Mouse (Mus musculus) lung, embryonic 16.5 days (tissue): ENCODE measurements around the gene Sigirr. TPM values are rescaled to one million over a fixed set of nuclear protein-coding genes. Genes with fewer than 3 reads are reported as not detected.
A peak's percentile ranks its signal among the peaks of the same experiment; 100 is the strongest.

Experiments used
- ATAC-seq: fragments of 200-750 bp; cut with Nextera tagmentation; 2 replicates; pipeline ENCODE4 v1.8.0; 2017; ENCODE audit warnings: low read depth, mild to moderate bottlenecking, moderate library complexity
- H3K27ac ChIP-seq: fragments of 300-500 bp; sonication (generic); 2 replicates; pipeline ENCODE4 v1.5.1; 2014; ENCODE audit warnings: mild to moderate bottlenecking, control low read depth, low read length
- H3K27me3 ChIP-seq: fragments of 300-500 bp; sonication (generic); 2 replicates; pipeline ENCODE4 v1.6.1; 2014; ENCODE audit warnings: low read depth, low read length, mixed read lengths; ENCODE audit not compliant: control insufficient read depth, insufficient read depth
- H3K36me3 ChIP-seq: fragments of 300-500 bp; sonication (generic); 2 replicates; pipeline ENCODE4 v1.6.1; 2014; ENCODE audit warnings: low read length; ENCODE audit not compliant: control insufficient read depth, insufficient read depth
- H3K4me1 ChIP-seq: fragments of 300-500 bp; sonication (generic); replicated peaks from 2 replicates; pipeline ENCODE4 v1.6.1; 2014; ENCODE audit warnings: low read length, mixed read lengths; ENCODE audit not compliant: control insufficient read depth, insufficient read depth
- H3K4me2 ChIP-seq: fragments of 300-500 bp; sonication (generic); 2 replicates; pipeline ENCODE4 v1.6.1; 2014; ENCODE audit warnings: low read depth, low read length, control low read depth
- H3K4me3 ChIP-seq: fragments of 300-500 bp; sonication (generic); 2 replicates; pipeline ENCODE4 v1.5.1; 2014; ENCODE audit warnings: mild to moderate bottlenecking, low read length, control low read depth
- H3K9ac ChIP-seq: fragments of 300-500 bp; sonication (generic); 2 replicates; pipeline ENCODE4 v1.6.1; 2014; ENCODE audit warnings: low read length, control low read depth
- H3K9me3 ChIP-seq: fragments of 300-500 bp; sonication (generic); 2 replicates; pipeline ENCODE4 v1.6.1; 2016; ENCODE audit warnings: low read length; ENCODE audit not compliant: control insufficient read depth
- WGBS: fragments of 180-500 bp; shearing (Covaris S2); extraction: QIAGEN DNeasy Blood & Tissue Kit; methylation state at CpG from one replicate; pipeline ENCODE4 v1.1.7; 2014; 5-methylcytosine and 5-hydroxymethylcytosine counted together
- polyA plus RNA-seq: library from polyadenylated mRNA; unstranded; fragments of >200 nt; fragmentation: Nextera tagmentation; extraction: Ambion mirVana; gene quantifications from 2 replicates; pipeline ENCODE4 v1.2.1, GENCODE M21; 2015

The Sigirr gene
- polyA plus RNA-seq, 1 experiment from 2014 or later, result 17.7 TPM

DNA sequence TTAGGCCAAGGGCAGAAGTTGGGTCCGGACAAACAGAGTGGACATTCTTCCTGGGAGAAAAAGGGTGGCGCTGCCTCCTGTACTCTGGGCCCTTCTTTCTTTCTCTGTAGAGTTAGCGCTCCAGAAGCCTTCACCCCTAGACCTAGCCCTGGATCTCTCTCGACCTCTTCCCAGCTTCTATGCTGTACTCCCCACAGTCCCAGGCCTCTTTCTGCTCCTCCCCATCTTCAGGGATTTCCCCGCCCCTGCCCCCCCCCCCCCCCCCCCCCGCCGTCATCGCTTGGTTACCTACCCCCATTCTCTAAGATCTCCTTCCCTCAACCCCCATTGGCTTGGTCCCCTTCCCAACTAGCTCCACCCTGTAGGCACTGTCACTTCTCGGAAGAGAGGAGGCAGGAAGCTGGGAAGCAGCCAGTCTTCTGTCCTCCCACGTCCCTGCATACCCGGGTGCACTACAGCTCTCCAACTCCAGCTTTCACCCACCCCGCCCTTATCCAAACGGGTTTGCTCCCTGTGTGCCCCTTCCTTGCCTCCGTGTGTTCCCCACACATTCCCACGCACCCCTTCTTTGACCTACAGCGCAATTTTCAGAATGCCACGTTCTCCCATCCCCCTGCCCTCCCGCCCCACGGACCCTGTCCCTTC, 52.7 kb downstream of the Sigirr start:
- H3K4me3 ChIP-seq, result peak overlapping the region; percentile 35
- no peaks in the 10 kb centered on the region for H3K36me3 ChIP-seq
- peak overlapping the region; percentile 53 for H3K9ac ChIP-seq
- no peaks in the 10 kb centered on the region for H3K9me3 ChIP-seq
- H3K4me2 ChIP-seq, result peak overlapping the region; percentile 71
- H3K27ac ChIP-seq, result peak overlapping the region; percentile 95
- H3K4me1 ChIP-seq, result peaks cover 12% of the 10 kb centered on the region
- peak; percentile 96 for ATAC-seq
- 6% methylated on average over 15 of the region's 19 CpGs for WGBS
- no peaks in the 10 kb centered on the region for H3K27me3 ChIP-seq

DNA sequence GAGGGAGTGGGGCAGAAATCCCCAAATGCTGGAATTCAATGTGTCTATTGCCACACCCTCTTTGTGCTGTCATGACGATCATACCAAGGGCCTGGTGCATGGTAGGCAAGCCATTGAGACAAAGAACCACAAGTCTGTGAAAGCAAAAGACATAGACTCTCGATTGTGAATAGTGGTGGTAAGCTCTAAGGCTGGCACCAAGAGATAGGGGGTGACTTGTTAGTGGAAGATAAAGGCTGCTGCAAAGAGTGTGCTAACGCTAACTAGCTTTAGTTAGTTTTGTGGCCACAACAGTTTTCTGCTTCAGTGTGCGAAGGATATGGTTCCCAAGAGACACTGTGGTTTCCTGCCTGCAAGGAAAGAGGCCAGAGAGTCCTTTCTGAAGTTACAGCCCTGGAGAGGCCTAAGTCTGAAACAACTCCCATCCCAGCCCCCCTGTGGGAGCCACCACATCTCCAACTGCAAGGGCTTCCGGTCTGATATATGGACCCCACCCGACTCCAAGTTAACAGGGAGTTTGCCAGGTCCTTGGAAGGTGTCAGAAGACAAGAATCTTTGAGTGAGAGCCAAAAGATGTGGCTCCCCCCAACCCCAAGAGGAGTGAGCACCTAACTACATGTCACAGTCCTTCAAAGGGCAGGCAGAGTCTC, 53.3 kb downstream of the Sigirr start:
- Histone ChIP-seq H3K27ac (peak overlapping the region; percentile 95), H3K9me3 (no peaks in the 10 kb centered on the region), H3K9ac (peak overlapping the region; percentile 50; the same call in 1 of the 2 replicates), H3K36me3 (no peaks in the 10 kb centered on the region), H3K27me3 (no peaks in the 10 kb centered on the region), H3K4me3 (peak overlapping the region; percentile 10; the same call in 1 of the 2 replicates), H3K4me1 (peaks cover 12% of the 10 kb centered on the region), H3K4me2 (peak overlapping the region; percentile 71)
- no peak for ATAC-seq
- 61% methylated on average over 6 of the region's 6 CpGs for WGBS

DNA sequence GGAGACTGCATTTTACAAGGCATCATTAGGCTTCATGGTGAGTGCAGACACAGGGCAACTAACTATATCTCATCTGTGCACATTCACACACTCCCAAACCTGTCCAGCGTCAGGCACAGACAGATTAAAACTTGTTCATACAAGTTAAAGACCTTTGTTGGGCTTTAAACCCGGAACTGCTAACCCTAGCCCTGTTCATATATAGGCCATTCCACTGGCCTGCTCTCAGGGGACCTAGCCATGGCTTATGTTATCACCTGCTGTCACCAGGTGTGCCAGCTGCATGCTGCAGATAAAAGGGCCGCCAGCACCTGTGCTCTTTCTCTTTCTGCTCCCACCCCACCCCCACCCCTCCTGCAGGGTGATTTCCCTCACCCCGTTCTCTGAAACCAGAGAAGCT, 57.8 kb downstream of the Sigirr start:
- 44% methylated on average over 4 of the region's 4 CpGs for WGBS
- Histone ChIP-seq H3K9ac (no peak overlapping the region), H3K36me3 (no peaks in the 10 kb centered on the region), H3K4me1 (peaks cover 16% of the 10 kb centered on the region), H3K27me3 (no peaks in the 10 kb centered on the region), H3K27ac (peak overlapping the region; percentile 57), H3K4me3 (no peak overlapping the region), H3K9me3 (no peaks in the 10 kb centered on the region), H3K4me2 (no peak overlapping the region)
- ATAC-seq, result no peak

DNA sequence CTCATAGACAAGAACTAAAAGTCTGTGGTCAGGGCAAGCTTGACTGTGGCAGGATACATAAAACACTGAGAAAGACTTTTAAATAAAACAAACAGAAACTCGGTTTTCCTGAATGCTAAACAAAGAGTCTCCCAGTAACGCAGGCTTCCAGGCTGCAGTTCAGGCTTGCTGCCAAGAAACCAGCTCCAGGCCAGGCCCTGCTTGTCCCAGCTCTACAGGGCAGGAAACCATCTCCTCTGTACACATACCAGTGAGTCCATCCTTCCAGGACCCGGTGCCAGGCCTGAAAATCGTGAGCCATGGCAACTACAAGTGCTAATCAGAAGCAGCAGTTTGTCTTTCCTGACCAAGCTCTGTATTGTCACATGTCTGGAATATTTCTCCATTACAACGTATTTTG, 58.7 kb downstream of the Sigirr start:
- Histone ChIP-seq H3K27ac (peak overlapping the region; percentile 96), H3K27me3 (no peaks in the 10 kb centered on the region), H3K4me2 (peak overlapping the region; percentile 37; the same call in 1 of the 2 replicates), H3K36me3 (no peaks in the 10 kb centered on the region), H3K4me1 (peaks cover 8% of the 10 kb centered on the region), H3K4me3 (no peak overlapping the region), H3K9me3 (no peaks in the 10 kb centered on the region), H3K9ac (0 out of 2 replicates have a peak overlapping the region, but pooled peaks have one; percentile 20)
- 4% methylated on average over 5 of the region's 5 CpGs for WGBS
- ATAC-seq, result peak; percentile 96

Other genes with a start within 250 kb of the Sigirr start
- not detected in 2 replicates for gene Gm45785, start 244.2 kb downstream of the Sigirr start, polyA plus RNA-seq
- 59.0 and 64.3 TPM in 2 replicates for gene Ric8a, start 243.6 kb downstream of the Sigirr start, polyA plus RNA-seq
- 40.3 and 44.2 TPM in 2 replicates for gene Bet1l, start 243.0 kb downstream of the Sigirr start, polyA plus RNA-seq
- gene Psmd13, start 218.6 kb downstream of the Sigirr start, polyA plus RNA-seq, result 211 and 213 TPM in 2 replicates
- 23.5 and 25.4 TPM in 2 replicates for gene Sirt3, start 218.3 kb downstream of the Sigirr start, polyA plus RNA-seq
- 10.0 and 14.1 TPM in 2 replicates for gene Cox8b, start 200.1 kb downstream of the Sigirr start, polyA plus RNA-seq
- 0.16 and 0.88 TPM in 2 replicates for gene Nlrp6, start 179.7 kb downstream of the Sigirr start, polyA plus RNA-seq
- gene Pgghg, start 159.2 kb downstream of the Sigirr start, polyA plus RNA-seq, result 20.5 and 23.4 TPM in 2 replicates
- 2.8 and 6.6 TPM in 2 replicates for gene Ifitm5, start 150.3 kb downstream of the Sigirr start, polyA plus RNA-seq
- gene Gm45717, start 144.6 kb downstream of the Sigirr start, polyA plus RNA-seq, result 0.67 TPM in 1 of 2 replicates, not detected in the other
- gene Ifitm2, start 144.6 kb downstream of the Sigirr start, polyA plus RNA-seq, result 949 and 984 TPM in 2 replicates
- 38.8 and 49.1 TPM in 2 replicates for gene Ifitm1, start 133.4 kb downstream of the Sigirr start, polyA plus RNA-seq
- gene Ifitm3, start 89.8 kb downstream of the Sigirr start, polyA plus RNA-seq, result 262 and 316 TPM in 2 replicates
- 1.5 and 1.8 TPM in 2 replicates for gene Ifitm6, start 82.6 kb downstream of the Sigirr start, polyA plus RNA-seq
- not detected in 2 replicates for gene Gm17387, start 71.4 kb downstream of the Sigirr start, polyA plus RNA-seq
- gene B4galnt4, start 39.5 kb downstream of the Sigirr start, polyA plus RNA-seq, result 3.2 and 3.8 TPM in 2 replicates
- 16.6 and 18.5 TPM in 2 replicates for gene Pkp3, start 22.4 kb downstream of the Sigirr start, polyA plus RNA-seq
- gene Ano9, start 17.2 kb upstream of the Sigirr start, polyA plus RNA-seq, result 6.7 and 6.9 TPM in 2 replicates
- 60.3 and 65.2 TPM in 2 replicates for gene Ptdss2, start 21.8 kb upstream of the Sigirr start, polyA plus RNA-seq
- 153 and 165 TPM in 2 replicates for gene Rnh1, start 72.3 kb upstream of the Sigirr start, polyA plus RNA-seq
- 48.5 and 48.8 TPM in 2 replicates for gene Hras, start 93.4 kb upstream of the Sigirr start, polyA plus RNA-seq
- 8.6 and 8.9 TPM in 2 replicates for gene Lrrc56, start 93.6 kb upstream of the Sigirr start, polyA plus RNA-seq
- gene Lmntd2, start 113.5 kb upstream of the Sigirr start, polyA plus RNA-seq, result 1.3 and 1.4 TPM in 2 replicates
- 69.4 and 86.6 TPM in 2 replicates for gene Rassf7, start 115.3 kb upstream of the Sigirr start, polyA plus RNA-seq
- gene Phrf1, start 128.2 kb upstream of the Sigirr start, polyA plus RNA-seq, result 72.3 and 77.2 TPM in 2 replicates
- gene Irf7, start 165.9 kb upstream of the Sigirr start, polyA plus RNA-seq, result 3.4 and 4.8 TPM in 2 replicates
- 0.15 and 0.35 TPM in 2 replicates for gene Cdhr5, start 176.2 kb upstream of the Sigirr start, polyA plus RNA-seq
- 2.0 and 2.6 TPM in 2 replicates for gene Sct, start 178.6 kb upstream of the Sigirr start, polyA plus RNA-seq
- gene Drd4, start 191.4 kb upstream of the Sigirr start, polyA plus RNA-seq, result 0.11 and 0.43 TPM in 2 replicates
- gene Deaf1, start 227.1 kb upstream of the Sigirr start, polyA plus RNA-seq, result 52.7 and 53.6 TPM in 2 replicates
- 45.1 and 50.2 TPM in 2 replicates for gene Tmem80, start 227.2 kb upstream of the Sigirr start, polyA plus RNA-seq
- 37.4 and 42.6 TPM in 2 replicates for gene Eps8l2, start 238.3 kb upstream of the Sigirr start, polyA plus RNA-seq